Mouse (Mus musculus): ENCODE results near the gene Bex1.

Gene Bex1

GRCm38 (mm10) chrX:136171189-136172117 is 43.9 kb downstream of the Bex1 start:
- DNase-seq (ENCODE audit: low spot score), result peak; percentile 77

GRCm38 (mm10) chrX:136170625-136171024 is 44.7 kb downstream of the Bex1 start:
- DNase-seq (ENCODE audit: low spot score), result no peak

All from retina, embryonic 14.5 days (tissue).